Mouse (Mus musculus) intestine, embryonic 15.5 days (tissue): ENCODE results near the gene Ilk. TPM values are rescaled to one million over a fixed set of nuclear protein-coding genes. Genes with fewer than 3 reads are reported as not detected.
"Not testable (repeated sequence)": the region's sequence is repeated elsewhere in the genome, so short reads cannot be mapped to it uniquely, and the experiment has no call there.

Source experiments
- ATAC-seq: fragments of 200-750 bp; cut with Nextera tagmentation; 2 replicates; pipeline ENCODE4 v1.8.0; 2017; ENCODE audit warnings: moderate TSS enrichment, moderate library complexity
- H3K27ac ChIP-seq: fragments of 300-500 bp; sonication (generic); 2 replicates; pipeline ENCODE4 v1.5.1; 2015; ENCODE audit warnings: mild to moderate bottlenecking, inconsistent platforms
- H3K27me3 ChIP-seq: fragments of 300-500 bp; sonication (generic); replicated peaks from 2 replicates; pipeline ENCODE4 v1.6.1; 2015; ENCODE audit warnings: inconsistent platforms
- H3K36me3 ChIP-seq: fragments of 300-500 bp; sonication (generic); 2 replicates; pipeline ENCODE4 v1.6.1; 2015; ENCODE audit warnings: inconsistent platforms
- H3K4me1 ChIP-seq: fragments of 300-500 bp; sonication (generic); replicated peaks from 2 replicates; pipeline ENCODE4 v1.6.1; 2015; ENCODE audit warnings: inconsistent platforms
- H3K4me2 ChIP-seq: fragments of 300-500 bp; sonication (generic); replicated peaks from 2 replicates; pipeline ENCODE4 v1.6.1; 2015; ENCODE audit warnings: mild to moderate bottlenecking, inconsistent platforms
- H3K4me3 ChIP-seq: fragments of 300-500 bp; sonication (generic); replicated peaks from 2 replicates; pipeline ENCODE4 v1.5.1; 2015; ENCODE audit warnings: inconsistent platforms
- H3K9ac ChIP-seq: fragments of 300-500 bp; sonication (generic); 2 replicates; pipeline ENCODE4 v1.6.1; 2015; ENCODE audit warnings: inconsistent platforms
- H3K9me3 ChIP-seq: fragments of 300-500 bp; sonication (generic); 2 replicates; pipeline ENCODE4 v1.6.1; 2016; ENCODE audit warnings: inconsistent platforms
- WGBS: fragments of 180-500 bp; shearing (Covaris S2); methylation state at CpG from one replicate; pipeline ENCODE4 v1.1.7; 2015; 5-methylcytosine and 5-hydroxymethylcytosine counted together
- polyA plus RNA-seq: library from polyadenylated mRNA; unstranded; fragments of >200 nt; fragmentation: Nextera tagmentation; extraction: Ambion mirVana; gene quantifications from 2 replicates; pipeline ENCODE4 v1.2.1, GENCODE M21; 2015

Ilk gene
- polyA plus RNA-seq, 1 experiment from 2014 or later: 313 TPM

GRCm38 (mm10) chr7:105735464-105735863, 928 bp upstream of the Ilk start:
- Histone ChIP-seq H3K4me3 (peak overlapping the region; percentile 90), H3K9ac (peak overlapping the region; percentile 76), H3K4me2 (peak overlapping the region; percentile 73), H3K36me3 (peaks cover 28% of the 10 kb centered on the region), H3K4me1 (peaks cover 16% of the 10 kb centered on the region; the same call in 1 of the 2 replicates)
- not testable (repeated sequence) for ATAC-seq, H3K27ac ChIP-seq, H3K9me3 ChIP-seq, H3K27me3 ChIP-seq
- 38% methylated on average over 4 of the region's 4 CpGs for WGBS

GRCm38 (mm10) chr7:105736911-105737521, 624 bp downstream of the Ilk start, which contains the start of gene Rrp8:
Rrp8 (minus strand) TSS chr7:105737385.
- Histone ChIP-seq H3K27me3 (no peaks in the 10 kb centered on the region), H3K4me3 (peak within 1 kb of the TSS; percentile 90), H3K36me3 (peaks cover 37% of the 10 kb centered on the region), H3K9me3 (no peaks in the 10 kb centered on the region), H3K4me2 (peak within 1 kb of the TSS; percentile 73), H3K4me1 (peaks cover 16% of the 10 kb centered on the region; the same call in 1 of the 2 replicates), H3K27ac (peak within 1 kb of the TSS; percentile 95), H3K9ac (peak within 1 kb of the TSS; percentile 76)
- peak; percentile 14; the same call in 1 of the 2 replicates for ATAC-seq
- under 1% methylated on average over 30 of the region's 30 CpGs for WGBS

- H3K27me3 ChIP-seq: no peaks in the 10 kb centered on the region
- peaks cover 16% of the 10 kb centered on the region; the same call in 1 of the 2 replicates for H3K4me1 ChIP-seq
- peaks cover 37% of the 10 kb centered on the region for H3K36me3 ChIP-seq
- WGBS: 31% methylated on average over 3 of the region's 3 CpGs
- H3K9me3 ChIP-seq: no peaks in the 10 kb centered on the region
- H3K4me3 ChIP-seq: peak overlapping the region; percentile 90
- H3K4me2 ChIP-seq: peak overlapping the region; percentile 73
- peak overlapping the region; percentile 76 for H3K9ac ChIP-seq
- H3K27ac ChIP-seq: peak overlapping the region; percentile 95
- no peak for ATAC-seq
These were observed 1.3 kb downstream of the Ilk start for GRCm38 (mm10) chr7:105737648-105738047.

GRCm38 (mm10) chr7:105738286-105738685, 1.9 kb downstream of the Ilk start:
- WGBS: 64% methylated on average over 2 of the region's 2 CpGs

GRCm38 (mm10) chr7:105738948-105739347, 2.6 kb downstream of the Ilk start:
- H3K9me3 ChIP-seq: no peaks in the 10 kb centered on the region
- ATAC-seq: peak; percentile 39
- H3K27ac ChIP-seq: peak overlapping the region; percentile 89
- peaks cover 25% of the 10 kb centered on the region for H3K36me3 ChIP-seq
- WGBS: 12% methylated on average over 3 of the region's 3 CpGs
- no peak overlapping the region for H3K9ac ChIP-seq
- H3K27me3 ChIP-seq: no peaks in the 10 kb centered on the region
- peaks cover 22% of the 10 kb centered on the region; the same call in 1 of the 2 replicates for H3K4me1 ChIP-seq
- peak overlapping the region; percentile 90; the same call in 1 of the 2 replicates for H3K4me3 ChIP-seq
- peak overlapping the region; percentile 73 for H3K4me2 ChIP-seq

More at GRCm38 (mm10) chr7:105738286-105738685, 1.9 kb downstream of the Ilk start:
- Histone ChIP-seq H3K36me3 (peaks cover 31% of the 10 kb centered on the region), H3K27me3 (no peaks in the 10 kb centered on the region), H3K4me3 (peak overlapping the region; percentile 90), H3K27ac (peak overlapping the region; percentile 89), H3K9ac (no peak overlapping the region), H3K4me1 (peaks cover 21% of the 10 kb centered on the region; the same call in 1 of the 2 replicates), H3K9me3 (no peaks in the 10 kb centered on the region), H3K4me2 (peak overlapping the region; percentile 73)
- no peak for ATAC-seq

- 0 out of 2 replicates have a peak overlapping the region, but pooled peaks have one; percentile 27 for H3K27ac ChIP-seq
- no peak for ATAC-seq
- WGBS: 88% methylated on average over 13 of the region's 13 CpGs
- no peak overlapping the region for H3K9ac ChIP-seq
- peaks cover 17% of the 10 kb centered on the region; the same call in 1 of the 2 replicates for H3K4me1 ChIP-seq
- peaks cover 19% of the 10 kb centered on the region for H3K36me3 ChIP-seq
- no peaks in the 10 kb centered on the region for H3K27me3 ChIP-seq
- no peak overlapping the region for H3K4me3 ChIP-seq
- no peak overlapping the region for H3K4me2 ChIP-seq
- no peaks in the 10 kb centered on the region for H3K9me3 ChIP-seq
These were observed 3.9 kb downstream of the Ilk start for GRCm38 (mm10) chr7:105740089-105740795.

GRCm38 (mm10) chr7:105740851-105741250, 4.5 kb downstream of the Ilk start:
- H3K4me2 ChIP-seq: no peak overlapping the region
- ATAC-seq: no peak
- no peaks in the 10 kb centered on the region for H3K9me3 ChIP-seq
- H3K36me3 ChIP-seq: peaks cover 19% of the 10 kb centered on the region
- 0 out of 2 replicates have a peak overlapping the region, but pooled peaks have one; percentile 27 for H3K27ac ChIP-seq
- no peak overlapping the region for H3K4me3 ChIP-seq
- 84% methylated on average over 6 of the region's 6 CpGs for WGBS
- no peaks in the 10 kb centered on the region for H3K27me3 ChIP-seq
- H3K9ac ChIP-seq: no peak overlapping the region
- H3K4me1 ChIP-seq: peaks cover 17% of the 10 kb centered on the region; the same call in 1 of the 2 replicates

- H3K4me3 ChIP-seq: no peak overlapping the region
- no peaks in the 10 kb centered on the region for H3K9me3 ChIP-seq
- ATAC-seq: no peak
- no peak overlapping the region for H3K4me2 ChIP-seq
- H3K27ac ChIP-seq: no peak overlapping the region
- no peaks in the 10 kb centered on the region for H3K27me3 ChIP-seq
- 90% methylated on average over 9 of the region's 9 CpGs for WGBS
- H3K36me3 ChIP-seq: peaks cover 19% of the 10 kb centered on the region
- peaks cover 17% of the 10 kb centered on the region; the same call in 1 of the 2 replicates for H3K4me1 ChIP-seq
- H3K9ac ChIP-seq: no peak overlapping the region
These were observed 5.6 kb downstream of the Ilk start for GRCm38 (mm10) chr7:105741978-105742377.

GRCm38 (mm10) chr7:105742539-105743215, 6.3 kb downstream of the Ilk start:
- peaks cover 19% of the 10 kb centered on the region for H3K36me3 ChIP-seq
- not testable (repeated sequence) for H3K27ac ChIP-seq, H3K27me3 ChIP-seq, H3K9me3 ChIP-seq, ATAC-seq, H3K9ac ChIP-seq
- WGBS: 80% methylated on average over 7 of the region's 7 CpGs
- peaks cover 14% of the 10 kb centered on the region; the same call in 1 of the 2 replicates for H3K4me1 ChIP-seq
- peak overlapping the region; percentile 94; the same call in 1 of the 2 replicates for H3K4me3 ChIP-seq
- H3K4me2 ChIP-seq: peak overlapping the region; percentile 82; the same call in 1 of the 2 replicates

GRCm38 (mm10) chr7:105743246-105743925, 7.0 kb downstream of the Ilk start:
- H3K36me3 ChIP-seq: peaks cover 19% of the 10 kb centered on the region
- peaks cover 13% of the 10 kb centered on the region; the same call in 1 of the 2 replicates for H3K4me1 ChIP-seq
- H3K9ac ChIP-seq: peak overlapping the region; percentile 89
- not testable (repeated sequence) for ATAC-seq, H3K9me3 ChIP-seq, H3K27me3 ChIP-seq
- peak overlapping the region; percentile 94 for H3K4me3 ChIP-seq
- WGBS: 33% methylated on average over 20 of the region's 20 CpGs
- H3K27ac ChIP-seq: peak overlapping the region; percentile 79; the same call in 1 of the 2 replicates
- peak overlapping the region; percentile 82 for H3K4me2 ChIP-seq

GRCm38 (mm10) chr7:105743926-105744590, 7.7 kb downstream of the Ilk start, which contains the start of gene Taf10:
Taf10 (minus strand) TSS chr7:105744361.
- peak; percentile 98 for ATAC-seq
- Histone ChIP-seq H3K27me3 (no peaks in the 10 kb centered on the region), H3K36me3 (peaks cover 19% of the 10 kb centered on the region), H3K27ac (peak within 1 kb of the TSS; percentile 79), H3K9me3 (no peaks in the 10 kb centered on the region), H3K4me3 (peak within 1 kb of the TSS; percentile 94), H3K4me2 (peak within 1 kb of the TSS; percentile 82), H3K9ac (peak within 1 kb of the TSS; percentile 89), H3K4me1 (peaks cover 13% of the 10 kb centered on the region; the same call in 1 of the 2 replicates)
- under 1% methylated on average over 54 of the region's 67 CpGs for WGBS
